Mouse (Mus musculus) macrophage (primary cell): ENCODE measurements around the gene Pgap2. TPM values are rescaled to one million over a fixed set of nuclear protein-coding genes. Genes with fewer than 3 reads are reported as not detected.
A peak's percentile ranks its signal among the peaks of the same experiment; 100 is the strongest.

Experiments used
- H3K27ac ChIP-seq: fragments of 350-480 bp; formaldehyde crosslinking; 2 replicates; pipeline ENCODE4 v1.9.0; 2021
- H3K36me3 ChIP-seq: fragments of 350-480 bp; formaldehyde crosslinking; 2 replicates; pipeline ENCODE4 v1.9.0; 2021; ENCODE audit errors: inconsistent target
- H3K4me3 ChIP-seq: fragments of 350-480 bp; formaldehyde crosslinking; 2 replicates; pipeline ENCODE4 v1.9.0; 2021; ENCODE audit errors: inconsistent target
- H3K79me2 ChIP-seq: fragments of 350-480 bp; formaldehyde crosslinking; 2 replicates; pipeline ENCODE4 v1.9.0; 2021; ENCODE audit errors: inconsistent target
- WGBS: methylation state at CpG from one replicate; pipeline ENCODE4 v1.1.7; 2026; ENCODE audit warnings: inconsistent platforms; ENCODE audit not compliant: missing documents; 5-methylcytosine and 5-hydroxymethylcytosine counted together
- polyA plus RNA-seq: library from polyadenylated mRNA; stranded (reverse); fragments of 250-400 nt; gene quantifications from 3 replicates; pipeline ENCODE4 v1.2.4, GENCODE M21; 2018; ENCODE audit warnings: inconsistent platforms

Pgap2 gene
- polyA plus RNA-seq, 1 experiment from 2014 or later, result 35.9 TPM

DNA sequence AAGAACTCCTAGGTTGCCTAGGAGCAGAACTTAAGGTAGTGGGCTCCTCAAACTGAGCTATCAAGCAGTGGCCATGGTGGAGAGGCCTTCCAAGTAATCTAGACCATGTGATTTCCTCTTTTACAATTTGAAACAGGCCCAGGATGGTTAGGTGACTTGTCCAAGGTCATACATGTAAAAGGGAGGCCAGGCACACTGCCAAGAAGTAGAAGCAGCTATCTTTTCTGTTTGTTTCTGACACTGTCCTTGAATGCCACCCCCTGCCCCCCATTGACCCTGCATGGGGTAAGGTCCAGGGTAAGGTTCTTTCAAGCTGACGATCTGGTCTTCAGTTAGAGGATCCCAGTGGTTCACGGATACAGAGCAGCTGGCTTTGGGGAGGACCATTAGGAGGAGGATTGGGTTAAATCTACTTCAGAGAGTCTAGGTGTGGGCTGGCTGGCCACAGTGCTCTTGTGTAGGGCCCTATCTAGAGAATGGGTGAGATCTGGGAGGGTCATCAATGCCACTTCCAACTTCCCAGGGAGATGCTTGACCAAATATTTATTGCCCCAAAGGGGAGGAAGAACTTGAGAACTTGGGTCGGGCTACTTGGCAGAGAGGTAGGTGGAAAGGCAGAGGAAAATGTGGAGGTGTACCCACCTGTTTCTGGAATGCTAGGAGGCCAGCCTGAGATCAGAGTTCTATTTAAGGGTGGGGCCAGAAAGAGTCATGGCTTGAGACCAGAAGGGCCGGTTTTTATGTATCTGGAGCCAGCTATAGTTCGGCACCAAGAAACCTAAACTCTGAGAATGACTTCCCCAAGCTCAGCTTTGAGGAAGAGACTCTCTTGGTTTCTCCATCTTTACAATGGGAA is 14.1 kb downstream of the Pgap2 start:
- H3K27ac ChIP-seq, result peak overlapping the region; percentile 50; the same call in 1 of the 2 replicates
- peak overlapping the region; percentile 52 for H3K4me3 ChIP-seq
- WGBS, result 96% methylated on average over 5 of the region's 5 CpGs
- H3K36me3 ChIP-seq, result peaks cover 27% of the 10 kb centered on the region
- peaks cover 26% of the 10 kb centered on the region; the same call in 1 of the 2 replicates for H3K79me2 ChIP-seq

DNA sequence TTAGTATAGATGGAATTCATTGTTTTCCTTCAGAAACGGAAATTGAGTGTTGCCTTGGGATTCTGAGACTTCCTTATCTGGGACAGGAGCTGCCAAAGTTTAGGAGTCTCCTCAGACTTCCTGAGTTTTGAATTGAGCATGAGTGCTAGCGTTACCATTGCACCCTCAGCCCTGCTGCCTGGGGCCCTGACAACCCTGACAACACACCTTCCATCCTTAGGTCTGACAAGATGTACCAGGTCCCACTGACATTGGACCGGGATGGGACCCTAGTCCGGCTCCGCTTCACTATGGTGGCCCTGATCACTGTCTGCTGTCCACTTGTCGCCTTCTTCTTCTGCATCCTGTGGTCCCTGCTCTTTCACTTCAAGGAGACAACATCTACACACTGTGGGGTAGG is 16.0 kb downstream of the Pgap2 start:
- Histone ChIP-seq H3K27ac (no peak overlapping the region), H3K79me2 (peaks cover 26% of the 10 kb centered on the region; the same call in 1 of the 2 replicates), H3K4me3 (no peak overlapping the region), H3K36me3 (peaks cover 27% of the 10 kb centered on the region)
- 95% methylated on average over 6 of the region's 6 CpGs for WGBS

DNA sequence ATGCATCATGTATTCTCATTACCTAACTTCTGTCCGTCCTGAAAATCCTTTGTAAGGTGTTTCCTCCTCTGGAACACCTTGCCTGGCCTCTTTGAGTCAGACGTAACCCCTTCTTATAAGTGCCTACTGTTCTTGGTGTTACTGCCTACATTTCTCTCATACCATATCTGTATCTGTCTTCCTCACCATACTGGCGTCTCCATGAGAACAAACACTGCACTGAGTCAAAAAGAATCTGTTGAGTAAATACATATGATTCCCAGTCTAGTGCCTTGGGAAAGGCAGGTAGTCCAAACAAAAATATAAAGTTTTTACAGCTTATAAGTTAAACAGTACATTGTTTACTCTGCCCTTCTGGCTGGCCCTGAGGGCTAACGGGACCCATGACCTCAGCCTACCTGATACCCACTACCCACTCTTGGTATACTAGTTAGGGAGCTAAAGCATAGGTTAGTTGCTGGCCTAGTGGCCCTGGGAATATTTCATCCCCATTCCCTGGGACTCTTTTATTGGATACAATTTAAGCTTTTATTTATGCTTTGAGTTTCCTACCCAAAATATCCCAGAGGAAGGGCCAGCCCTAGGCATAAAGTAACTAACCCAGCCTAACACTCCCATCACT is 18.2 kb downstream of the Pgap2 start:
- Histone ChIP-seq H3K36me3 (peaks cover 32% of the 10 kb centered on the region), H3K4me3 (no peak overlapping the region), H3K27ac (no peak overlapping the region), H3K79me2 (peaks cover 26% of the 10 kb centered on the region; the same call in 1 of the 2 replicates)
- 95% methylated on average over 4 of the region's 4 CpGs for WGBS

DNA sequence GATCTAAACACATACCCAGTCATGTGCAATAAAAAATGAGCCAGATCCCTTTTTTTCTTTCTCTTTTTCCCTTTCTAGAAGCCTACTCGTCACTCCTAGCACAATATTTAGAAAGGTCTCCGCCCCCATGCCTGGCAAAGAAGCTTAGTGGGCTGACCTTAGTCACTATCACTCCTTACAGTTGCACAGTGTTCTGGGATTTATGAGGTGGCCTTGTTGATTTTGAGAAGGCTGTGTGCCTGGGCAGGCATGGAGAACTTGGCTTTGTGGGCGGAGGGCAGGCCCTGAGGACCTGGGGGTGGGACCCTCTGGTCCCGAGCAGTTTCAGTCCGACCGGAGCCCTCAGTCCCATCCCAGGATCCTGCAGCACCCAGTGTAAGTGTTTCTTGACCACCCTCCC is 19.8 kb downstream of the Pgap2 start:
- H3K4me3 ChIP-seq, result no peak overlapping the region
- H3K79me2 ChIP-seq, result peaks cover 15% of the 10 kb centered on the region; the same call in 1 of the 2 replicates
- WGBS, result 79% methylated on average over 6 of the region's 6 CpGs
- 0 out of 2 replicates have a peak overlapping the region, but pooled peaks have one; percentile 8 for H3K27ac ChIP-seq
- H3K36me3 ChIP-seq, result peaks cover 32% of the 10 kb centered on the region

DNA sequence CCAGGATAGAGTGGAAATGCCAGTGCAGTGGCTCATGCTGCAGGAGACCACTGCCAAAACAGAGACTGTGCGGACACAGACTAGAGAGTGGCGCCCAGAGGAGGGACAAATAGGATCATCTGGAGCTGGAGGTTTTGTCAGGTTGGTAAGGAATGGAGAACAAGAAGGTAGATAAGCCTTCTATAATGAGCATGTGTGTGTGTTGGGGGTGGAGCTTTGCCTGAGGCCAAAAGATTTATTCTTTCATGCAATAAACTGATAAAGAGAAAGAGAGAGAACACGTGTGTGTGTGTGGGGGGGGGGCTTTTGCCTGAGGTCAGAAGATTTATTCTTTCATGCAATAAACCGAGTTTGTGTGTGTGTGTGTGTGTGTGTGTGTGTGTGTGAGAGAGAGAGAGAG is 23.1 kb downstream of the Pgap2 start:
- 77% methylated on average over 3 of the region's 4 CpGs for whole genome bisulfite sequencing
- Histone ChIP-seq H3K27ac (no peak overlapping the region), H3K36me3 (peaks cover 30% of the 10 kb centered on the region; the same call in 1 of the 2 replicates), H3K79me2 (peaks cover 8% of the 10 kb centered on the region; the same call in 1 of the 2 replicates), H3K4me3 (no peak overlapping the region)

GRCm38 (mm10) chr7:102238686-102239286 is 28.8 kb downstream of the Pgap2 start:
- Histone ChIP-seq H3K4me3 (no peak overlapping the region), H3K79me2 (peaks cover 65% of the 10 kb centered on the region), H3K36me3 (peaks cover 58% of the 10 kb centered on the region), H3K27ac (no peak overlapping the region)
- 87% methylated on average over 8 of the region's 8 CpGs for WGBS

DNA sequence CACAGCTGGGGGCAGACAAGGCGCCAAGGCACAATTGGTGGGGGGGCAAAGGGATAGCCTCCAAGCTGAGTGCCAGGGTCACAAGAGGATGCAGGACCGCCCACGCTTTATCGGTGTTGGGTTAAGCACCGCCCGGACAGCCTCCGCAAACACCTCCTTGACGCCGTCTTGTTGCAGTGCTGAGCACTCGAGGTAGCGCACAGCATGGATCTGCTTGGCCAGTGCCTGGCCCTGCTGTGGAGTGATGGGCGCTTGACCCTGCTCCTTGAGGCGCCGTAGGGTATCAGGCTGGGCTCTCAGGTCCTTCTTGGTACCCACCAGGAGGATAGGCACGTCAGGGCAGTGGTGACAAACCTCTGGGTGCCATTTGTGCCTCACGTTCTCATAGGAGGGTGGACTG is 29.6 kb downstream of the Pgap2 start:
- Histone ChIP-seq H3K4me3 (no peak overlapping the region), H3K27ac (no peak overlapping the region)
- 96% methylated on average over 16 of the region's 16 CpGs for WGBS

DNA sequence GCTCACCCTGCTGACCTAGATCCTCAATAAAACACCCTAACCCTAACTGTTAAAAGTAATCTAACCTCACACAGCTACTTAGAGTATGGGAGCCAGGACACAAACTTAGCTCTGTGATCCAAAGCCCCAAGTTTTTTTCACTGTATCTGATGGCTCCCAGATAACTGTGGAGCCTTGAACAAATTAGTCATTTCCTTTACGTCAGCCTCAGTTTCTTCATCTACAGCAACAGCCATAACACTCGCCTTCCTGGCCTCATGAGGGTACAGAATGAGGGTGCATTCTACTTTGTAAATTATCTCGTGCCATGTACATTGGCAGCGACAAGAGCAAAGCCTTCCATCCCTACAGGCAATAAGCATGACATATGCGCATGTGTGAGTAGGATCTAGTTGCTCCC is 32.4 kb downstream of the Pgap2 start:
- Histone ChIP-seq H3K27ac (peak overlapping the region; percentile 100), H3K79me2 (peaks cover 100% of the 10 kb centered on the region), H3K4me3 (no peak overlapping the region), H3K36me3 (peaks cover 39% of the 10 kb centered on the region)
- WGBS, result 58% methylated on average over 5 of the region's 5 CpGs

More for the DNA sequence above, 29.6 kb downstream of the Pgap2 start:
- H3K79me2 ChIP-seq, result peaks cover 73% of the 10 kb centered on the region
- H3K36me3 ChIP-seq, result peaks cover 58% of the 10 kb centered on the region

- Histone ChIP-seq H3K79me2 (peaks cover 100% of the 10 kb centered on the region), H3K36me3 (peaks cover 34% of the 10 kb centered on the region), H3K4me3 (no peak overlapping the region), H3K27ac (peak overlapping the region; percentile 100)
- WGBS, result 86% methylated on average over 3 of the region's 3 CpGs
These were observed 32.9 kb downstream of the Pgap2 start for GRCm38 (mm10) chr7:102242917-102243316.

- Histone ChIP-seq H3K27ac (peak overlapping the region; percentile 100), H3K4me3 (no peak overlapping the region), H3K36me3 (peaks cover 26% of the 10 kb centered on the region), H3K79me2 (peaks cover 100% of the 10 kb centered on the region)
- WGBS, result 11% methylated on average over 2 of the region's 2 CpGs
These were observed 33.9 kb downstream of the Pgap2 start for GRCm38 (mm10) chr7:102243870-102244269.

- no peak overlapping the region for H3K4me3 ChIP-seq
- H3K27ac ChIP-seq, result peak overlapping the region; percentile 100
- H3K79me2 ChIP-seq, result peaks cover 98% of the 10 kb centered on the region
- H3K36me3 ChIP-seq, result peaks cover 15% of the 10 kb centered on the region
- 64% methylated on average over 3 of the region's 3 CpGs for WGBS
These were observed 35.0 kb downstream of the Pgap2 start for GRCm38 (mm10) chr7:102244782-102245535.

GRCm38 (mm10) chr7:102245775-102246174 is 35.8 kb downstream of the Pgap2 start:
- H3K79me2 ChIP-seq, result peaks cover 90% of the 10 kb centered on the region
- 0% methylated on average over 1 of the region's 1 CpGs for WGBS
- peak overlapping the region; percentile 92; the same call in 1 of the 2 replicates for H3K4me3 ChIP-seq
- H3K36me3 ChIP-seq, result peaks cover 7% of the 10 kb centered on the region
- H3K27ac ChIP-seq, result peak overlapping the region; percentile 100

DNA sequence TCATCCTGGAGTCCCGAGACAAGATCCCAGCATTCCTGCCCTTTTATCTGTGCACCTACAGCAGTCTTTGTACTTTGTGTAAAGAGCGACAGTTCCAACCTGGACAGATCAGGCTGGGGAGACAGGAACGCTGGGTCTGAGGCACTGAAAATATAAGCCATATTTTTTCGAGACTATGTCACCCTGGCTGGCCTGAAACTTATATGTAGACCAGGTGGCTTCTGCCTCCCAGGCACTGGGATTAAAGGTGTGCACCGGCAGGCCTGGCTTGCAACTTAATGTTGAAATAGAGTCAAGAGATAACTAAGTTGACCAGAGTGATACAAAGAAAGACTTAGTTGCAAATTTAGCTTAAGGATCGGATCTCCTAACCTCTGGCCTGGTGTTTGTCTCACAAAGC is 36.3 kb downstream of the Pgap2 start:
- Histone ChIP-seq H3K27ac (peak overlapping the region; percentile 100), H3K4me3 (peak overlapping the region; percentile 92)
- 32% methylated on average over 6 of the region's 6 CpGs for WGBS

More for the DNA sequence above, 36.3 kb downstream of the Pgap2 start:
- peaks cover 85% of the 10 kb centered on the region for H3K79me2 ChIP-seq
- H3K36me3 ChIP-seq, result peaks cover 2% of the 10 kb centered on the region; the same call in 1 of the 2 replicates
